Mouse (Mus musculus) G1E (cell line): ENCODE data around the gene Aldh3b1.

Experiments
- CTCF ChIP-seq: IDR thresholded peaks from 2 replicates; pipeline ENCODE4 v1.5.1; 2012; ENCODE audit warnings: low read depth, low read length, inconsistent platforms, mixed read lengths
- POLR2AphosphoS5 ChIP-seq: IDR thresholded peaks from 2 replicates; pipeline ENCODE4 v1.6.1; 2012; ENCODE audit warnings: low read depth, low read length, inconsistent platforms; ENCODE audit not compliant: insufficient replicate concordance

DNA sequence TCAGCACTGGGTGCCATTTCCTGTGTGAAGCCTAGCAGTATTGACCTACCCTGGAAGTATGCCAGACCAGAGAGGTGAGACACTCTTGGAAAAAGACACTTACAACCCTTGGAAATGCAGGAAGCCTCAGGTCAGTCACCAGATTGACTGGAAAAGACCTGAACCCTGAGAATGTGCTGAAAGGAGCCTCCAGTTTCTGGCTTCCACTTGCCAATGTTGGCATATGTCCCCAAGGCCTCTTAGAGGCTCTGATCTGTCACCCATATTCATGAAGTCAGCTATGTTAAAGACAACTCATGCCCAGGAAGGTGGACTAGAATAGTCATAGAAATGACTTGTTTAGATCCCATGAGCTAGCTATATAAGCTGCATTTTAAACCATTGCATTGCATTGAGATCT, 58.1 kb downstream of the Aldh3b1 start:
- no peak for TF ChIP-seq CTCF
- TF ChIP-seq POLR2AphosphoS5 = no peak
